Mouse (Mus musculus) midbrain, postnatal 0 days (tissue): ENCODE results near the gene Cdh23. TPM values are rescaled to one million over a fixed set of nuclear protein-coding genes. Genes with fewer than 3 reads are reported as not detected.

Source experiments
- ATAC-seq: fragments of 200-750 bp; cut with Nextera tagmentation; 2 replicates; pipeline ENCODE4 v1.8.0; 2017; ENCODE audit warnings: moderate number of reproducible peaks, mild to moderate bottlenecking, moderate TSS enrichment, moderate library complexity; ENCODE audit not compliant: low FRiP score
- DNase-seq: peaks from one replicate; pipeline ENCODE4 v3.0.0-alpha.2; 2015; ENCODE audit warnings: low spot score
- H3K27ac ChIP-seq: fragments of 300-500 bp; sonication (generic); 2 replicates; pipeline ENCODE4 v1.5.1; 2014; ENCODE audit warnings: low read depth, mild to moderate bottlenecking, low read length, mixed read lengths
- H3K27me3 ChIP-seq: fragments of 300-500 bp; sonication (generic); 2 replicates; pipeline ENCODE4 v1.6.1; 2014; ENCODE audit warnings: low read length, control low read depth, mixed read lengths; ENCODE audit not compliant: insufficient read depth
- H3K36me3 ChIP-seq: fragments of 300-500 bp; sonication (generic); 2 replicates; pipeline ENCODE4 v1.6.1; 2014; ENCODE audit warnings: low read length, control low read depth, mixed read lengths; ENCODE audit not compliant: insufficient read depth
- H3K4me1 ChIP-seq: fragments of 300-500 bp; sonication (generic); 2 replicates; pipeline ENCODE4 v1.6.1; 2014; ENCODE audit warnings: mild to moderate bottlenecking, control low read depth, antibody characterized with exemption, low read length, mixed read lengths; ENCODE audit not compliant: insufficient read depth
- H3K4me2 ChIP-seq: fragments of 300-500 bp; sonication (generic); 2 replicates; pipeline ENCODE4 v1.6.1; 2014; ENCODE audit warnings: low read depth, mild to moderate bottlenecking, low read length, mixed read lengths; ENCODE audit not compliant: poor library complexity, severe bottlenecking
- H3K4me3 ChIP-seq: fragments of 300-500 bp; sonication (generic); 2 replicates; pipeline ENCODE4 v1.5.1; 2014; ENCODE audit warnings: low read depth, mild to moderate bottlenecking, low read length, moderate library complexity
- H3K9ac ChIP-seq: fragments of 300-500 bp; sonication (generic); replicated peaks from 2 replicates; pipeline ENCODE4 v1.6.1; 2014; ENCODE audit warnings: mild to moderate bottlenecking, low read length, moderate library complexity, mixed read lengths; ENCODE audit not compliant: poor library complexity, severe bottlenecking
- H3K9me3 ChIP-seq: fragments of 300-500 bp; sonication (generic); 2 replicates; pipeline ENCODE4 v1.6.1; 2016; ENCODE audit warnings: low read length, control low read depth
- CTCF ChIP-seq: IDR thresholded peaks from 2 replicates; pipeline ENCODE4 v1.5.1; 2016; ENCODE audit warnings: antibody characterized with exemption, mild to moderate bottlenecking
- WGBS: fragments of 180-500 bp; shearing (Covaris S2); extraction: QIAGEN DNeasy Blood & Tissue Kit; methylation state at CpG from one replicate; pipeline ENCODE4 v1.1.7; 2014; 5-methylcytosine and 5-hydroxymethylcytosine counted together
- polyA plus RNA-seq: library from polyadenylated mRNA; unstranded; fragments of >200 nt; fragmentation: Nextera tagmentation; extraction: Ambion mirVana; gene quantifications from 2 replicates; pipeline ENCODE4 v1.2.1, GENCODE M21; 2015
- total RNA-seq: library from RNA; depleted of rRNA; stranded (reverse); fragments of >200 nt; gene quantifications from 2 replicates; pipeline ENCODE4 v1.2.3, GENCODE M21; 2014

Cdh23 gene
- total and polyA plus RNA-seq, 2 experiments from 2014 or later, result 4.8 to 20.8 TPM

DNA sequence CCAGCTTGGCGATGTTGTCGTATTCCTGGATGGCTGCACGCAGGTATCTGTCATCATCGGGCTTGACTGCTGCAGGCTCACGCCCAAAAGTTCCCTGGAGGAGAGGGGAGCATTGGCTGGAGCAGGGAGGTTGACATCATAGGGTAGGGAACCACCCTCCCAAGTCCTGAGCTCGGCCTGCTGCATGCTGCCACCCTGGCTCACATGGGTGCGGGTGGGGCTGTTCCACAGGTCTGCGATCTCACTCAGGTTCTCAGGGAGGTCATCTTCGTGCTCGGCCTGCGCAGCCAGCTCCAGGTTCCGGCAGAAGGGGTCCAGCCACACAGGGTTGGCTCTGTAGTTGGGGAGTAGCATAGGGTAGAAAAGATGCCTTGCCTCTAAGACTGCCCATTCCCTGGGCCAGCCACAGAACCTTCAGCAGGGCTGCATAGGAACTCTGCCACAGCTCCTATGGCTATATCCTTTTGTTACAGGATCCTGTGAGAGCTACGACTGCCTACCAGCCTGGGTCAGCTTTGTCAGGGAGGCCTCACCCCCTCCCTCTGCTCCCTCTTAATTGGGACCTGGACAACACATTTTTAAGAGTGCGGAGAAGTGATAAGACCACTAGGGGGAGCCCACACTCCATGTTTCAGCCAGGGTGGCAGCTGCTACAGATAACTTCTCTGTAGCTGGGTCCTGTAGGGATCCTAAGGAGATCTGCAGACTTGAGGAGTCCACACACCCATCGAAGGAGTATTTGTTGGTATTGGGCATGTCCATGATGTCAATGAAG, 391.2 kb downstream of the Cdh23 start:
- WGBS, result 66% methylated on average over 15 of the region's 15 CpGs
- Histone ChIP-seq H3K36me3 (peaks cover 33% of the 10 kb centered on the region), H3K4me2 (no peak overlapping the region), H3K4me1 (no peaks in the 10 kb centered on the region), H3K27ac (no peak overlapping the region), H3K9me3 (no peaks in the 10 kb centered on the region), H3K9ac (no peak overlapping the region), H3K4me3 (no peak overlapping the region), H3K27me3 (no peaks in the 10 kb centered on the region)
- DNase-seq (peak; percentile 94), ATAC-seq (peak; percentile 75)
- TF ChIP-seq CTCF, result peak; percentile 95

DNA sequence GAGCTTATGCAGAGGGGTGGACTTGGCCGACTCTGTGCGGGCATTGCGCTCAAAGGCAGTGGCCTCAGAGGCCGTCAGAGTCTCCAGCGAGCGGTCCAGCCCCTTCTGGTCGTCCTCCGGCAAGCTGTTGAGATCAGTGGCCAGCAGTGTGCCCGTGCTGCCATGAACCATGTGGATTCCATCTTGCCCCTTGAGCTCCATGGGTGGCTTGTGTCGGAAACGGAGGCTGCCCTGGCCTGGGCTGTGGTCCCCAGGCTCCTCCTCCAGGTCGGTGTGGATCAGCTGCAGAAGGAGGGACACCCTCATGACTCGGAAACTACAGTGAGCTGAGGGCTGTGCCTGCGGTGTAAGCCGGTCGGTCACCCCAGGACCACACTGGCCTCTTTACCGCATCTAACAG, 392.9 kb downstream of the Cdh23 start:
- Histone ChIP-seq H3K4me3 (no peak overlapping the region), H3K9ac (no peak overlapping the region), H3K36me3 (peaks cover 49% of the 10 kb centered on the region), H3K4me1 (no peaks in the 10 kb centered on the region), H3K9me3 (no peaks in the 10 kb centered on the region), H3K27me3 (no peaks in the 10 kb centered on the region), H3K4me2 (no peak overlapping the region), H3K27ac (no peak overlapping the region)
- no peak for ATAC-seq
- TF ChIP-seq CTCF, result no peak
- WGBS, result 82% methylated on average over 17 of the region's 17 CpGs
- no peak for DNase-seq

DNA sequence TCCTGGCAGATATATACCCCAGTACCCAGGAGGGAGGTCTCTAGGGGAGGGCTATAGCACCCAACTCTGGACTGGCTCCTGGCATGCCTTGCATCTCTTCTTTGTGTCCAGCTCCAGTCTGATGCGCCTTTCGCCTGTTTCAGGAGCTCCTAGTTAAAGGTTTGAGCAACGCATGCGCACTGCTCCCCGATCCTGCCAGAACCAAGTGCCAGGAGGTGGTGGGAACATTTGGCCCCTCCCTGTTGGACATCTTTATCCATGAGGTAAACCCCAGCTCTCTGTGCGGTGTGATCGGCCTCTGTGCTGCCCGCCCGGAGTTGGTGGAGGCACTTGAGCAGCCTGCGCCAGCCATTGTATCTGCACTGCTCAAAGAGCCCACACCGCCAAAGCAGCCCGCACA, 396.7 kb downstream of the Cdh23 start:
- no peak overlapping the region for H3K4me3 ChIP-seq
- H3K9me3 ChIP-seq, result no peaks in the 10 kb centered on the region
- no peak overlapping the region for H3K4me2 ChIP-seq
- no peaks in the 10 kb centered on the region for H3K27me3 ChIP-seq
- peaks cover 73% of the 10 kb centered on the region for H3K36me3 ChIP-seq
- 89% methylated on average over 12 of the region's 12 CpGs for WGBS
- no peak overlapping the region for H3K27ac ChIP-seq
- no peaks in the 10 kb centered on the region for H3K4me1 ChIP-seq
- no peak for ATAC-seq
- DNase-seq, result no peak
- no peak for TF ChIP-seq CTCF
- H3K9ac ChIP-seq, result no peak overlapping the region

DNA sequence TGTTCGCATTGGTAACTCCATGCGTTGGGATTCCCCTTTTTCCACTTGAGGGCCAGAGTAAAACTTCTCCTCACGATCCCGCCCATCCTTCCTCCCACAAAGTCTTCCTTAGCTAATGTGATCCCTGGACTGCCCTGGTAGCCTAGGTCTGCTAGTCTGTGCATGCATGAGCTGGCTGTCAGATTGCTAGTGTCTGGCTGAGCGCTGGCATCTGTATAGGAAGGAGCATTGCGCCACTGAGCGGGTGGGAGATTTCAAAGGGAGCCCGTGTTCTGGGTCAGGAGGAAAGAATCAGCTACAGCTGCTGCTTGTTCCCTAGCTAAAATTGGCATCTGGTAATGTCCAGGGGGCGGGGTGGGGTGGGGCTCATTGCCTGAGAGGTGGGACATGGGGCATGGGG, 400.3 kb downstream of the Cdh23 start:
- peaks cover 69% of the 10 kb centered on the region for H3K36me3 ChIP-seq
- no peak overlapping the region for H3K4me2 ChIP-seq
- no peak overlapping the region for H3K9ac ChIP-seq
- ATAC-seq (no peak), DNase-seq (no peak)
- WGBS, result 87% methylated on average over 9 of the region's 9 CpGs
- H3K27ac ChIP-seq, result no peak overlapping the region
- H3K27me3 ChIP-seq, result no peaks in the 10 kb centered on the region
- no peak for TF ChIP-seq CTCF
- no peaks in the 10 kb centered on the region for H3K4me1 ChIP-seq
- no peak overlapping the region for H3K4me3 ChIP-seq
- H3K9me3 ChIP-seq, result no peaks in the 10 kb centered on the region

DNA sequence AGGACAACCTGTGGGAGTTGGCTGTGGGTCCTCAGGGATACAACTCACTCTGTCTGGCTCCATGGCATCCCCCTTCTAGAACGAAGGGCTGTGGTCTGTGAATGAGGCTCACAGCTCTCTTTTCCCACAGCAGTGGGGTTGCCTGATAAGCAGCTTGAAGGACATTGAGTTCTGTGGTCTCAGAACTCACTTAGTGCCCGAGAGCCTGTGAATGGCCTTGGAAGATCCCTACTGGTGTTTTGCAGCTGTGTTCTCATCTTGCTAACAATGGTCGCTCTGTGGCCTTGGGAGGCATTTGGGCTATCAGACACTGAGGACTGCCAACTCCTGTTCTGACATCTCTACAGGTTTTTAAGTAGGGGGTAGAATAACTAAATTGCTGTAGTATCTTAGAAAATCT, 400.9 kb downstream of the Cdh23 start:
- Histone ChIP-seq H3K9ac (no peak overlapping the region), H3K4me1 (no peaks in the 10 kb centered on the region), H3K9me3 (no peaks in the 10 kb centered on the region), H3K4me2 (no peak overlapping the region), H3K27ac (no peak overlapping the region), H3K4me3 (no peak overlapping the region), H3K36me3 (peaks cover 62% of the 10 kb centered on the region), H3K27me3 (no peaks in the 10 kb centered on the region)
- DNase-seq, result no peak
- no peak for TF ChIP-seq CTCF
- WGBS, result 89% methylated on average over 3 of the region's 3 CpGs
- ATAC-seq, result no peak

DNA sequence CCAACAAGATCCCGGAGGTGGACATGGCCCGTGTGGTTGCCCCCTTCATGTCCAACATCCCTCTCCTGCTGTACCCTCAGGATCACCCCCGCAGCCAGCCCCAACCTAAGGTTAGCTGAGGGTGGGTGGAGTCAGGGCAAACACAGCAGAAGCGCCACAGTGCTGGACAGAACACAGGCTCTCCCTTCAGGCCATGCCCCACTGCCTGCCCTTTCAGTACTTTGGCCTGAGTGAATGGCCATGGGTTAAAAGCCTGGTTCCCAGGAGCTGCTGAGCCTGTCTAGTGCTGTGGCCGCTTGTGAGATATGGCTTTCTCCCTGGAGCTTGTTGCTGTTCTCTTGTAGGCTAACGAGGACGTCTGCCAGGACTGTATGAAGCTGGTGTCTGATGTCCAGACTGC, 401.7 kb downstream of the Cdh23 start:
- no peak for TF ChIP-seq CTCF
- H3K9ac ChIP-seq, result no peak overlapping the region
- H3K4me1 ChIP-seq, result peaks cover 4% of the 10 kb centered on the region; the same call in 1 of the 2 replicates
- 79% methylated on average over 7 of the region's 7 CpGs for whole genome bisulfite sequencing
- no peaks in the 10 kb centered on the region for H3K9me3 ChIP-seq
- no peak overlapping the region for H3K4me2 ChIP-seq
- ATAC-seq (no peak), DNase-seq (no peak)
- no peaks in the 10 kb centered on the region for H3K27me3 ChIP-seq
- no peak overlapping the region for H3K27ac ChIP-seq
- no peak overlapping the region for H3K4me3 ChIP-seq
- peaks cover 55% of the 10 kb centered on the region for H3K36me3 ChIP-seq
